Mouse (Mus musculus) midbrain, embryonic 11.5 days (tissue): ENCODE data around the gene Gm8005. TPM values are rescaled to one million over a fixed set of nuclear protein-coding genes. Genes with fewer than 3 reads are reported as not detected.
"Not testable (repeated sequence)": the region's sequence is repeated elsewhere in the genome, so short reads cannot be mapped to it uniquely, and the experiment has no call there.

ENCODE experiments used
- ATAC-seq: fragments of 200-750 bp; cut with Nextera tagmentation; 2 replicates; pipeline ENCODE4 v1.8.0; 2017; ENCODE audit warnings: moderate TSS enrichment, moderate library complexity; ENCODE audit not compliant: low FRiP score
- DNase-seq: peaks from one replicate; pipeline ENCODE4 v3.0.0; 2015; ENCODE audit warnings: low spot score; ENCODE audit errors: missing footprints
- H3K27ac ChIP-seq: fragments of 300-500 bp; sonication (generic); 2 replicates; pipeline ENCODE4 v1.5.1; 2014; ENCODE audit warnings: low read depth, low read length
- H3K27me3 ChIP-seq: fragments of 300-500 bp; sonication (generic); 2 replicates; pipeline ENCODE4 v1.6.1; 2014; ENCODE audit warnings: mild to moderate bottlenecking, low read length, moderate library complexity, mixed read lengths; ENCODE audit not compliant: control insufficient read depth, insufficient read depth
- H3K36me3 ChIP-seq: fragments of 300-500 bp; sonication (generic); 2 replicates; pipeline ENCODE4 v1.6.1; 2014; ENCODE audit warnings: mild to moderate bottlenecking, low read length, moderate library complexity, mixed read lengths; ENCODE audit not compliant: control insufficient read depth, insufficient read depth
- H3K4me1 ChIP-seq: fragments of 300-500 bp; sonication (generic); 2 replicates; pipeline ENCODE4 v1.6.1; 2014; ENCODE audit warnings: low read length; ENCODE audit not compliant: control insufficient read depth, insufficient read depth
- H3K4me2 ChIP-seq: fragments of 300-500 bp; sonication (generic); 2 replicates; pipeline ENCODE4 v1.6.1; 2014; ENCODE audit warnings: mild to moderate bottlenecking, moderate library complexity
- H3K4me3 ChIP-seq: fragments of 300-500 bp; sonication (generic); 2 replicates; pipeline ENCODE4 v1.5.1; 2014; ENCODE audit warnings: low read depth, low read length
- H3K9ac ChIP-seq: fragments of 300-500 bp; sonication (generic); 2 replicates; pipeline ENCODE4 v1.6.1; 2014; ENCODE audit warnings: low read length
- H3K9me3 ChIP-seq: fragments of 300-500 bp; sonication (generic); 2 replicates; pipeline ENCODE4 v1.6.1; 2016; ENCODE audit warnings: low read length; ENCODE audit not compliant: control insufficient read depth
- WGBS: fragments of 180-500 bp; shearing (Covaris S2); extraction: QIAGEN DNeasy Blood & Tissue Kit; methylation state at CpG from one replicate; pipeline ENCODE4 v1.1.7; 2014; 5-methylcytosine and 5-hydroxymethylcytosine counted together
- polyA plus RNA-seq: library from polyadenylated mRNA; unstranded; fragments of >200 nt; fragmentation: Nextera tagmentation; extraction: Ambion mirVana; gene quantifications from 2 replicates; pipeline ENCODE4 v1.2.1, GENCODE M21; 2014

The Gm8005 gene
- polyA plus RNA-seq = not detected in 2 replicates

DNA sequence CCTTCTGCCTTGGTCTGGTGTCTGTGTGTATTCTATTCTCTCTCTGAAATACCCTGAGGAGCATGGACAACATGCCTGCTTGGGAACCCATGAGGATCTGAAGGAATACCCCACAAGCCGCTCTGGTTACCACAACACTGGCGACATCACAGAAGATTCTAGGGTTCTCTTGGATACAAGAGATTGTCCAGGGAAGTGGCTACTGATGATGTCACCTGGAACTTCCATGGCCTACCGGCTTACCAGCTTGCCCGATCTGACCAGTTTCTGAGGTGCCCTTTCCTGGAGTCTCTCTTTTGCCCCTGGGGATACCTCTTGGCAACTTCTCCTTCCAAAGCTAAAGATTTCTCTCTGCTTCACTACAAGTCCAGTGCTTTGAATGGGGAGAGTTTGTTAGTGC, at the start of gene Gm8005:
TSS of gene Gm8005 (minus strand) at position 101 of the 400 bp plus-strand sequence.
- DNase-seq, H3K4me2 ChIP-seq, ATAC-seq, H3K9me3 ChIP-seq, H3K9ac ChIP-seq, H3K27ac ChIP-seq, H3K4me3 ChIP-seq, H3K36me3 ChIP-seq, H3K4me1 ChIP-seq, H3K27me3 ChIP-seq: not testable (repeated sequence)
- 97% methylated on average over 2 of the region's 4 CpGs for WGBS

DNA sequence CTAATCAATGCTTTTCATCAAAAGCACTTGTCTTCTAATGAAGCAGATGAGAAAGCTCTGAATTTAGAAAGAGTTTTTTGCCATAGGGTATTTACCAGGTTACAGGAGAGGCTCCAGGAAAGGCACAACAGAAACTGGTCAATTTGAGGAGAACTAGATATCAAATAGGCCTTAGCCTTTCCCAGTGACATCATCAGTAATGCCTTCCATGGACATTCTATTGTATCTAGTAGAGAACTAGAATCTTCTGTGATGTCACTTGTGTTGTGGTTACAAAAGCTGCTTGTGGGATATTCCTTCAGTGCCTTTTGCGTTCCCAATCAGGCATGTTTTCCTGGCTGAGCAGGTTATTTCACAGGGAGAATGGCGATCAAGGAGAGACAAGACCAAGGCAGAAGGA, 24.1 kb upstream of the Gm8005 start, which contains the start of gene Gm8011:
TSS of gene Gm8011 (plus strand) at position 301 of the 400 bp plus-strand sequence.
- H3K4me3 ChIP-seq, H3K27ac ChIP-seq, ATAC-seq, H3K36me3 ChIP-seq, H3K9ac ChIP-seq, H3K27me3 ChIP-seq, H3K9me3 ChIP-seq, DNase-seq, H3K4me2 ChIP-seq, H3K4me1 ChIP-seq: not testable (repeated sequence)
- WGBS = 42% methylated on average over 2 of the region's 2 CpGs

Other genes starting within 250 kb of the Gm8005 start
- gene Gm3573, start 248.9 kb downstream of the Gm8005 start, polyA plus RNA-seq = not detected in 2 replicates
- not detected in 2 replicates for gene Gm17026, start 179.6 kb downstream of the Gm8005 start, polyA plus RNA-seq
- not detected in 2 replicates for gene Gm9611, start 142.3 kb downstream of the Gm8005 start, polyA plus RNA-seq
- not detected in 2 replicates for gene Gm7995, start 129.5 kb downstream of the Gm8005 start, polyA plus RNA-seq
- not detected in 2 replicates for gene Gm8011, start 24.2 kb upstream of the Gm8005 start, polyA plus RNA-seq
- gene Gm8020, start 62.7 kb upstream of the Gm8005 start, polyA plus RNA-seq = not detected in 2 replicates
- not detected in 2 replicates for gene Gm8024, start 84.6 kb upstream of the Gm8005 start, polyA plus RNA-seq
- gene Gm17124, start 160.2 kb upstream of the Gm8005 start, polyA plus RNA-seq = not detected in 2 replicates
- not detected in 2 replicates for gene Gm3633, start 202.2 kb upstream of the Gm8005 start, polyA plus RNA-seq
- not detected in 2 replicates for gene Gm10378, start 216.3 kb upstream of the Gm8005 start, polyA plus RNA-seq